Mouse (Mus musculus): ENCODE measurements around the gene Vps13c.
A peak's percentile ranks its signal among the peaks of the same experiment; 100 is the strongest.

Vps13c gene

DNA sequence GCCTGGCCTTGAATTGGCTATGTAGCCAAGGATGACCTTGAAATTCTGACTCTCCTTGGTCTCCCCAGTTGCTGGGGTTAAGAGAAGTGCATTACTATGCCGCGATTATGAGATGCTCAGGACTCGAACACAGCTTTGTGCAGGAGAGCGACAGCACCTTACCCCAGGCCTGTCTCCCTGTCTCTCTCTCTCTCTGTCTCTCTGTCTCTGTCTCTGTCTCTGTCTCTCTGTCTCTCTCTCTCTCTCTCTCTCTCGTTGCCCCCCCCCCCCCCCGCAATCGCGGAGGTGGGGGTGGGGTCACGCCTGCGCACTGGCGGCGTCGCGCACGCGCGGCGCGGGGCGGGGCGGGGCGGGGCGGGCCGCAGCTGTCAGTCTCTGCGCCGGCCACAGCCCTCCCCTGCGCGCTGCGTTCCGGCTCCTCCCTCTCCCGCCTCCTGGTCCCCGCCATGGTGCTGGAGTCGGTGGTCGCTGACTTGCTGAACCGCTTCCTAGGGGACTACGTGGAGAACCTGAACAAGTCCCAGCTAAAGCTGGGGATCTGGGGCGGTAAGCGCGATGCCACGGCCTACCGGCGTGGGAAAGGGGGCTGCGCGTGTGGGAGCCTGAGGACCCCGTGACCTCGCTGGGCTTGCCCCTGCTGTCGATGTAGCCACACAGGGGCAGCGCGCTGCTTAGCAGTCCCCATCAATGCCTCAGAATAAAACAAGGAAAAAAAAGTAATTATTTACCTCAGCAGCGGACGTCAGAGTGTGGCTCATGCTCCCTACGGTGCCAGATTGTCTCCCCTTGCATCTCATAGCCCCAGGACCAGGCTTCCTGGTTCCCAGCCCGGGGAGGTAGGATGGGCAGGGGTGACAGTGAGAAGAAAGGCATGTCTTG lies at the start of gene Vps13c:
TSS of gene Vps13c (plus strand) at position 416 of the 879 bp plus-strand sequence.
- peak; percentile 67 to 71 for DNase-seq (ENCODE audit: low spot score in 2 of 2)

GRCm38 (mm10) chr9:67792405-67792804 lies 47.8 kb upstream of the Vps13c start:
- DNase-seq (ENCODE audit: low spot score in 2 of 2), result no peak

DNA sequence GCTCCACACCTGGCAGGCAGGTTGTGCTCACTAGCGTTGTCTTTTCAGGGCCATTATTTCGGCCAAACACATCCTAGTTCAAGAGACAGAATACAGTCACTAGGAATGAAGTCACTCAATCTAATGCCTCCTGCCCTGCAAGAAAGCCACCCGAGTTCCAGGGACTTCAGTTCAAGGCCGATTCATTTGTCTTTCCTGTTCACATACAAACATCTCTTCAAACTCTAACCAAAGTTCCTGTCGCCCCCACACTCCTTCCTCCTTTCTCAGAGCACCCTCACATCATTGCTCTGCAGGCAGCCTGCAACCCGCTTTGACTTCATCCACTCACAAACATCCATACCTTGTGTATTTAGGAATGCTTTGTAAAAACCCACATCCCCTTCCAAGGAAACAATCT lies 46.7 kb upstream of the Vps13c start:
- no peak for DNase-seq (ENCODE audit: low spot score in 2 of 2)

DNA sequence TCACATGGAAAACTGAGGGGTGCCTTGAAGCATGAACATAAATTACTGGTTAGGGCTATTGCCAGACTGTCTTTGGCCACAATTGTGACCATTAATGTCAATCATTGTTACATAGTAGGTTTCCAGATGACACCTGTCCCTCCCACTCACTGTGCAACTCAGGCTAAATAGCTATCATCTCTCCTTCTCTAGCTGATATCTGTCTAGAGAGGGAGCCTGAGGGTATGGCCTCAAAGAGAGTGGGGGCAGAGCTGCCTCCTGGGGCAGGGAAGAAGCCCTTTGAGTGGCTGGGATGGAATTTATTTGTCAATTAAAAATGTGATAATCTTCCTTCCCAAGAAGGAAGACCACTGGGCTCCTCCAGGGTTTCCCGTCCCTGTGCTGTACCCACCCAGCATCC lies 46.0 kb upstream of the Vps13c start:
- no peak for DNase-seq (ENCODE audit: low spot score in 2 of 2)

- no peak for DNase-seq (ENCODE audit: low spot score in 2 of 2)
Measured at GRCm38 (mm10) chr9:67794668-67795067, 45.5 kb upstream of the Vps13c start.

- DNase-seq (ENCODE audit: low spot score in 2 of 2), result no peak
Measured at GRCm38 (mm10) chr9:67795205-67795675, 45.0 kb upstream of the Vps13c start.

GRCm38 (mm10) chr9:67799078-67799819 lies 40.9 kb upstream of the Vps13c start:
- DNase-seq (ENCODE audit: low spot score in 2 of 2), result peak in 1 of 2 experiments; percentile 18

DNA sequence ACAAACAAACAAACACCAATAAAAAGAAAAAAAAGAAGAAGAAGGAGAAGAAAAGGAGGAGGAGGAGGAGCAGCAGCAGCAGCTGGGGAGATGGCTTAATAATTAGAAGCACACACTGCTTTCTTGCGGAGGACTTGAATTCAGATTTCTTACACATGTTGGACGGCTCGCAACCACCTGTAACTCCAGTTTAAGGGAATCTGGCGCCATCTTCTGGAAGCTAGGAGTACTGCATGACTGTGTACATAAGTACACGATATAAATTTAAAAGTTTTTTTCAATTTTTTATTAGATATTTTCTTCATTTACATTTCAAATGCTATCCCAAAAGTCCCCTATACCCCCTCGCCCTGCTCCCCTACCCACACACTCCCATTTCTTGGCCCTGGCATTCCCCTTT lies 38.0 kb upstream of the Vps13c start:
- DNase-seq (ENCODE audit: low spot score in 2 of 2), result peak in 1 of 2 experiments; percentile 38

DNA sequence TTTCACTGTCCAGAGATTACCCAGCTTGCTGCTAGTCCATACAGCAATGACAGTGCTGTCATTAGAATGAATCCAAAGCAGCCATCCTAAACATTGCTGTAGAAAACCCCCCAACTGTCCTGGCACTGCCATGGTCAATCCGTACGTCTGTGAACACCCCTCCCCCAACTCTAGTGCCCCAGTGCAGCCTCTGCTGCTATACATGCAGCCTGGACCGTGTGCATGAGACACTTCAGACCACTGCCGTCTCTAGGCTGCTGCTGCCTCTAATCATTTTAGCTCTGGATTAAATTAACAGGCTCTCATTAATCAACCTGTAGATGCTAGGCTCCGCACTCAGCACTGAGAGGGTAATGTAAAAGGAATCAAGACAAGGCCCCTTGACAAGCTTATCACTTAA lies 33.2 kb upstream of the Vps13c start:
- DNase-seq (ENCODE audit: low spot score in 2 of 2), result no peak

GRCm38 (mm10) chr9:67810527-67810926 lies 29.7 kb upstream of the Vps13c start:
- DNase-seq (ENCODE audit: low spot score in 2 of 2), result no peak

GRCm38 (mm10) chr9:67811116-67811515 lies 29.1 kb upstream of the Vps13c start:
- no peak for DNase-seq (ENCODE audit: low spot score in 2 of 2)

GRCm38 (mm10) chr9:67813171-67813570 lies 27.0 kb upstream of the Vps13c start:
- no peak for DNase-seq (ENCODE audit: low spot score in 2 of 2)

- DNase-seq (ENCODE audit: low spot score in 2 of 2), result no peak
Measured at GRCm38 (mm10) chr9:67813665-67814337, 26.4 kb upstream of the Vps13c start.

DNA sequence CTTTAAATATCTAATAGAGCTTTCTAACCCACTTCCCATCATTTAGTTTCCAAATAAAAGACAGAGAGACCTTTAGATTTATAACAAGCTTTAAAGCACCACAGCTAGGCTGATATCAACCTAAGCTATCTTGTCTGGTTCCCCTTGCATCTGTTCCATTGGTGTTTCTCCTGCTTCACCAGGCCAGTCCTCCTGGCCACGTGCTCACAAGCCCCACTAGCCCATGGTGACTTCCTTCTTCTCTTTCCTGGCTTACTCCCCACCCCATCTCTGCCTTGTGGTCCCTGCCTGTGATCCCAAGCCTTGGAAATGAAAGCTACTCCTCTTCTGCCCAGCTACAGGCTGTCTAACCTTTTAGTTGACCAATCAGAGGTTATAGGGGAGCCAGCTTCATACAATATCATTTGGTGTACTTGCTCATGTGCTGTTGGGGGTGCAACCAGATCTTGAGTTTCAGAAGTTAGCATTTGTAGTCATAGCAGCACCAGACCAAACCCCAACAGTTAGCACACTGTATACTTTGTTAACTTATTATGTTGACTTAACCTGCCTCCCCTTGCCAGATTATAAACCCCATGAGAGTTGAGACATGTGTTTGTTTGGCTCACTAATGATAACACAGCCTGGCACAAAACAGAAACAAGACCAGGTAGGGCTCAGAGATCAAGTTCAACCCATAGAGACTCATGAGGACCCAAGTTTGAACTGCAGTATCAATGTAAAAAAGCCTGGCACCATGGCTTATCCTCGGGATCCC lies 23.8 kb upstream of the Vps13c start:
- no peak for DNase-seq (ENCODE audit: low spot score in 2 of 2)

GRCm38 (mm10) chr9:67817898-67818667 lies 22.1 kb upstream of the Vps13c start:
- no peak for DNase-seq (ENCODE audit: low spot score in 2 of 2)

- DNase-seq (ENCODE audit: low spot score in 2 of 2), result no peak
Measured at GRCm38 (mm10) chr9:67818668-67818950, 21.6 kb upstream of the Vps13c start.

DNA sequence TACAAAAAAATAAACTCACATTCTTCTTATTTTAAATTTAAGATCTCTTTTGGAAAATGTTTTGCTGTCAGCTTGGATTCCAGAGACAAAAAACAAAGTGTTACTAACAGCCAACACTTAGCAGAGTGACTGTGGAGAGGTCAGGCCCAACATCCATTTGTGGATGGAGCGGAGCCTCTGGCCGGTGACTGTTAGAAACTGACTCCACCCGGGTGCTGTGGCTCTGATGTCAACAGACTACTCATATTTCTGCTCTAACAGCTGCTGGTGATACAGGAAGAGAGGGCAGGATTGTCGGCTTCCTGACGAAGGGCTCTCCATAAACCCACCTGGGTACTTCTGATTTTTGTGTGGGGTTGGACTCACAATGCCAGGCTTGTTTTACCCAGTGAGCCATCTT lies 17.1 kb upstream of the Vps13c start:
- no peak for DNase-seq (ENCODE audit: low spot score in 2 of 2)

DNA sequence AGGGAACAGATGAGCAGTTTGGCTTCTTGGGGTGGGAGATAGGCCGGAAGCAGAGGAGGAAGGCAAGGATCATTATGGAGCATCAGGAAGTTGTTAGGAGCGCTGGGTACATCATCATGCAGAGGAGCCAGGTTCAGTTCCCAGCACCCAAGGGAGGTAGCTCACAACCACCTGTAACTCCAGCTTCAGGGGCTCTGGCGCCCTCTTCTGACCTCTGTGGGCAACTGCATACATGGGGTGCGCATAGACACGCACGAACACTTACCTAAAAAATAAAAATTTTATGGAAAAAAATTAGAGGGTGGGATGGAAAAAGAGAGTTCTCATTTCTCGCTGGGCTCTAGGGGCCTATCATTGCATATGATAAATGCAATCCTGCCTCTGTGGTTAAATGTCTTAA lies 14.7 kb upstream of the Vps13c start:
- no peak for DNase-seq (ENCODE audit: low spot score in 2 of 2)

DNA sequence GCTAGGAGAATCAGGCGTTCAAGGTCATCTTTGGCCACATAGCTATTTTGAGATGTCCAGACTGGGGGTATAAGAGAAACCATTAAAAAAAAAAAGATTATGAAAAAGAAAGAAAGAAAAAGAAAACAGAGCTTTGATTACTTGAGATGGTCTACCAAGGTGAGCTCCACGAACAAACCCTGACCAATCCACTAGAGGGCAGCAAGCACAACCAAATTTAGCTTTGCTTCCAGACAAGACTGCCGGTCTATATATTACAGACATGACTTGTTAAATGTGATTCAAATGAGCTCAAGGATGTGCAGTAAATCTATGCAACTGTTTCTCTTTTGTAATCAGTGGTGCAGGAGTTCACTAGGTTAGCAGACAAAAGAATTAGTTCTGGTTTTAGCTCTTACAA lies 12.0 kb upstream of the Vps13c start:
- DNase-seq (ENCODE audit: low spot score in 2 of 2), result peak; percentile 6 to 45

GRCm38 (mm10) chr9:67830411-67831358 lies 9.5 kb upstream of the Vps13c start:
- DNase-seq (ENCODE audit: low spot score in 2 of 2), result no peak

Measured in natural killer cell, adult 2 months (primary cell).